In genomic region chr19:15790620-15791263, GRCm38 (mm10) we compare ENCODE assay signal across 9 mouse cellular contexts.
DNase-seq lines count a peak whose midpoint lies in the region; ATAC-seq and TF ChIP-seq lines count a peak whose summit lies in the region.
"Had no signal": no experiment of that assay in that cellular context is flagged by ENCODE, and none has a peak within 500 bp of the region (broad histone marks: within the 10 kb centered on the region; RNA-seq: fewer than 3 reads in every experiment).

No protein-coding gene starts in this region.

- no peak for TF ChIP-seq EP300 in heart, adult 2 months (IDR thresholded peaks at IDR 0.05; ENCODE audit: insufficient read depth, low read depth, low read length)

- H3K27ac ChIP-seq in heart, embryonic 14.5 days (replicated peaks in 1 of 2; ENCODE audit: control insufficient read depth in 1 of 2, insufficient read depth in 1 of 2, low read depth in 2 of 2, low read length in 2 of 2): no peak overlapping the region
- H3K27ac ChIP-seq in heart, adult 2 months: no peak overlapping the region
- no peak overlapping the region for H3K27ac ChIP-seq in embryonic facial prominence, embryonic 13.5 days
- no peak overlapping the region for H3K27ac ChIP-seq in hindbrain, embryonic 11.5 days (ENCODE audit: low read depth, low read length)
- H3K27ac ChIP-seq in midbrain, embryonic 14.5 days (replicated peaks; ENCODE audit: low read depth, low read length): peak overlapping the region; percentile 77
- H3K27ac ChIP-seq in gastrocnemius, adult 2 months: no peak overlapping the region

- no peak for ATAC-seq in heart, embryonic 14.5 days (ENCODE audit: insufficient number of reproducible peaks, insufficient read depth, low FRiP score, low read depth)
- no peak for ATAC-seq in embryonic facial prominence, embryonic 13.5 days (ENCODE audit: insufficient number of reproducible peaks, insufficient read depth, low FRiP score, low TSS enrichment, low read depth)
- peak; percentile 69 for ATAC-seq in hindbrain, embryonic 11.5 days (ENCODE audit: low FRiP score)
- ATAC-seq in midbrain, embryonic 14.5 days (ENCODE audit: low FRiP score, low TSS enrichment): peak; percentile 68

- 0 out of 4 replicates have a peak, but pooled peaks cover 0 to 2% of the 10 kb centered on the region in 2 experiments for H3K4me1 ChIP-seq in heart, embryonic 14.5 days (ENCODE audit: control insufficient read depth in 2 of 2, insufficient read depth in 2 of 2, low read length in 2 of 2)
- H3K4me1 ChIP-seq in heart, adult 2 months (ENCODE audit: control insufficient read depth, insufficient read depth, low read length): no peaks in the 10 kb centered on the region
- H3K4me1 ChIP-seq in embryonic facial prominence, embryonic 13.5 days: no peaks in the 10 kb centered on the region
- 0 out of 2 replicates have a peak, but pooled peaks cover 2% of the 10 kb centered on the region for H3K4me1 ChIP-seq in hindbrain, embryonic 11.5 days (replicated peaks; ENCODE audit: control insufficient read depth, insufficient read depth, low read length)
- peaks cover 19% of the 10 kb centered on the region for H3K4me1 ChIP-seq in midbrain, embryonic 14.5 days (ENCODE audit: control insufficient read depth, insufficient read depth, low read length)

- no peak overlapping the region for H3K9ac ChIP-seq in heart, embryonic 14.5 days (ENCODE audit: low read length)
- H3K9ac ChIP-seq in heart, adult 2 months (ENCODE audit: low read depth, low read length): no peak overlapping the region
- H3K9ac ChIP-seq in embryonic facial prominence, embryonic 13.5 days: no peak overlapping the region
- H3K9ac ChIP-seq in hindbrain, embryonic 11.5 days (ENCODE audit: low read depth, low read length): no peak overlapping the region
- H3K9ac ChIP-seq in midbrain, embryonic 14.5 days (replicated peaks; ENCODE audit: low read length): no peak overlapping the region; the same call in 1 of the 2 replicates

- no peaks in the 10 kb centered on the region for H3K36me3 ChIP-seq in heart, embryonic 14.5 days (ENCODE audit: control insufficient read depth, insufficient read depth, low read length)
- no peaks in the 10 kb centered on the region for H3K36me3 ChIP-seq in heart, adult 2 months (ENCODE audit: control insufficient read depth, insufficient read depth, low read length)
- H3K36me3 ChIP-seq in embryonic facial prominence, embryonic 13.5 days: no peaks in the 10 kb centered on the region
- H3K36me3 ChIP-seq in hindbrain, embryonic 11.5 days (ENCODE audit: control insufficient read depth, insufficient read depth, low read length): no peaks in the 10 kb centered on the region
- H3K36me3 ChIP-seq in midbrain, embryonic 14.5 days (ENCODE audit: control insufficient read depth, insufficient read depth, low read length): no peaks in the 10 kb centered on the region

- H3K4me2 ChIP-seq in heart, embryonic 14.5 days (ENCODE audit: low read length): peak overlapping the region; percentile 26; the same call in 1 of the 2 replicates
- H3K4me2 ChIP-seq in embryonic facial prominence, embryonic 13.5 days: peak overlapping the region; percentile 33
- H3K4me2 ChIP-seq in hindbrain, embryonic 11.5 days (replicated peaks; ENCODE audit: low read depth, low read length): peak overlapping the region; percentile 14; the same call in 1 of the 2 replicates
- H3K4me2 ChIP-seq in midbrain, embryonic 14.5 days (ENCODE audit: low read length): peak overlapping the region; percentile 49

- no peaks in the 10 kb centered on the region for H3K9me3 ChIP-seq in heart, embryonic 14.5 days (ENCODE audit: control insufficient read depth, low read length)
- H3K9me3 ChIP-seq in embryonic facial prominence, embryonic 13.5 days: no peaks in the 10 kb centered on the region
- no peaks in the 10 kb centered on the region for H3K9me3 ChIP-seq in hindbrain, embryonic 11.5 days (ENCODE audit: control insufficient read depth, low read length)
- no peaks in the 10 kb centered on the region for H3K9me3 ChIP-seq in midbrain, embryonic 14.5 days (ENCODE audit: control insufficient read depth, low read length)

- no peak for TF ChIP-seq POLR2A in heart, adult 2 months (IDR thresholded peaks at IDR 0.05; ENCODE audit: insufficient read depth, low read depth, low read length)

- TF ChIP-seq CTCF in heart, adult 2 months (IDR thresholded peaks at IDR 0.05): no peak
- no peak for TF ChIP-seq CTCF in gastrocnemius, adult 2 months (IDR thresholded peaks at IDR 0.05)

- 29% methylated on average over 13 of the region's 13 CpGs for WGBS in heart, embryonic 14.5 days
- WGBS in heart, adult 2 months: 28% methylated on average over 13 of the region's 13 CpGs
- 32% methylated on average over 13 of the region's 13 CpGs for WGBS in embryonic facial prominence, embryonic 13.5 days
- WGBS in hindbrain, embryonic 11.5 days: 33% methylated on average over 13 of the region's 13 CpGs
- WGBS in midbrain, embryonic 14.5 days: 13% methylated on average over 13 of the region's 13 CpGs

- no peak overlapping the region for H3K4me3 ChIP-seq in heart, embryonic 14.5 days (ENCODE audit: control insufficient read depth in 1 of 2, insufficient read depth in 1 of 2, low read depth in 1 of 2, low read length in 2 of 2)
- H3K4me3 ChIP-seq in heart, adult 2 months: no peak overlapping the region
- H3K4me3 ChIP-seq in embryonic facial prominence, embryonic 13.5 days: no peak overlapping the region
- no peak overlapping the region for H3K4me3 ChIP-seq in hindbrain, embryonic 11.5 days (ENCODE audit: low read depth, low read length)
- H3K4me3 ChIP-seq in midbrain, embryonic 14.5 days (replicated peaks; ENCODE audit: low read depth, low read length): 0 out of 2 replicates have a peak overlapping the region, but pooled peaks have one; percentile 11
- H3K4me3 ChIP-seq in gastrocnemius, adult 2 months: no peak overlapping the region

- H3K79me2 ChIP-seq in heart, adult 2 months (replicated peaks; ENCODE audit: control insufficient read depth, insufficient read depth, low read length): no peaks in the 10 kb centered on the region

- no peak for DNase-seq in heart, adult 2 months
- peak; percentile 20 for DNase-seq in hindbrain, embryonic 11.5 days (ENCODE audit: low spot score)
- peak; percentile 66 for DNase-seq in midbrain, embryonic 14.5 days
- DNase-seq in gastrocnemius, postnatal 4 days (ENCODE audit: low spot score in 2 of 2): no peak
- no peak for DNase-seq in gastrocnemius, adult 2 months
- DNase-seq in spleen, postnatal 4 days (ENCODE audit: low spot score in 2 of 2): no peak
- DNase-seq: cerebellum, adult 2 months had no signal

- intact Hi-C loops in heart, adult 2 months (cut with DNase I): no loop called here
- intact Hi-C loops in gastrocnemius, adult 2 months (cut with DNase I): no loop called here

- no peaks in the 10 kb centered on the region for H3K27me3 ChIP-seq in heart, embryonic 14.5 days (ENCODE audit: control insufficient read depth, insufficient read depth, low read length)
- no peaks in the 10 kb centered on the region for H3K27me3 ChIP-seq in heart, adult 2 months (ENCODE audit: control insufficient read depth, insufficient read depth, low read length)
- H3K27me3 ChIP-seq in embryonic facial prominence, embryonic 13.5 days: no peaks in the 10 kb centered on the region
- no peaks in the 10 kb centered on the region for H3K27me3 ChIP-seq in hindbrain, embryonic 11.5 days (ENCODE audit: control insufficient read depth, insufficient read depth, low read length)
- H3K27me3 ChIP-seq in midbrain, embryonic 14.5 days (ENCODE audit: control insufficient read depth, insufficient read depth, low read length): peaks cover 8% of the 10 kb centered on the region; the same call in 1 of the 2 replicates

Comparison
In these comparisons a context has a peak if more than half of its experiments do, and no peak if none do; other contexts are left out.
1. ATAC-seq: peak in hindbrain, embryonic 11.5 days (single experiment) and midbrain, embryonic 14.5 days (single experiment); none in heart, embryonic 14.5 days (single experiment) and embryonic facial prominence, embryonic 13.5 days (single experiment).
2. DNase-seq: peak in hindbrain, embryonic 11.5 days (single experiment) and midbrain, embryonic 14.5 days (single experiment); none in heart, adult 2 months (0 of 2), gastrocnemius, postnatal 4 days (0 of 2), gastrocnemius, adult 2 months (single experiment) and spleen, postnatal 4 days (0 of 2).
3. Peak in every context shown above with its lines, with median percentiles within 50 percentile points of each other: H3K4me2 ChIP-seq.